Mouse (Mus musculus): Measurements from ENCODE around the gene Olfr948.

Olfr948 gene

DNA sequence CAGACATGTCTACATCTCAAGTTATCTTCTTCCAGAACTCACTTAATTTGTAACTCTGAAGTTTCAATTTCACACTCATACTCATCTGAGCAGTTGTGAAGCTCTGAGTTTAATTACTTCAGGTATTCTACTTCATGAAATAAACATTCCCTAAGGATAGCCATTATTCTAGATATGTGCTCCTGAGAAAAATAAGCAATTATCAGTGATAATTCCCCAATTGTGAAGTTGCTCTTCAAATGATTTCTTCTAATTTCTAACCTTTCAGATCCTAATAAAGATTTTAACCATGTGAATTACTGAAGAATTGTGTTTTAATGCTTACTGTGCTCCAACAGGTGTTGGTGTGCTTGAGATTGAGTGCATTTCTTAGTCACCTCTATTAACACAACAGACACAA lies at the start of gene Olfr948:
Gene Olfr948 (minus strand): TSS at position 101 of the 400 bp plus-strand sequence.
- DNase-seq: no peak

DNA sequence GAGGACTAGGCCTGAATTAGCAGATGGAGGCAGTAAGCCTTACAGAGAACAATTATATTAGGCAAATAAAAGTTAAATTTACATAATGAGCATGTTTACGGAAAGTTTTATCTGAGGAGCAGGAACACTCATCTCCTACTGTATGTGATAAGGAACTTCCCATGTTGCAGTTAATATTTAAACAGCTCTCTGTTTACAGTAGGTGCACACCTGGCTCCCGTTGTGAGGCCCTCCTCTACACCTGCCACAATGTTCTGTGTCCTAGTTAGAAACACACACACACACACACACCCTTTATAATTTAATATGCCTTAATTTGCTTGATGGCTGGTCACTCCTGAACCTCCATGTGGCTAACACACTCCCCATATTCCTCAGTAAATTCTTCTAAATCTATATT lies 38.7 kb downstream of the Olfr948 start:
- DNase-seq: no peak

DNA sequence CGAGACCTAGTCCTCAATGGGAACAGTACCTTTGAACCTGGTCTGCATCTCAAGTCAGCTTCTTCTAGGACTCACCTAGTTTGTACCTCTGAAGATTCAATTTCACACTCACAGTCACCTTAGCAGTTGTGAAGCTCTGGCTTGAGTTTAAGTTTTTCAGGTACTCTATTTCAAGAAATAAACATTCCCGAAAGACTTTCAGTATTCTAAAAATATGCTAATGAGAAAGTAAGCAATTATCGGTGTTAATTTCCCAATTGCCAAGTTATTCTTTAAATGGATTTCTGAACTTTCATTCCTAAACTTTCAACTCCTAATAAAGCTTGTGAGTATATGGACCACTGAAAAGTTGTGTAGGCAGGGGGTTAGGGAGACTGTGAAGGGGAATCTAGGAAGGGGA lies 49.1 kb downstream of the Olfr948 start, which contains the start of gene Olfr945:
Gene Olfr945 (minus strand): TSS at position 101 of the 400 bp plus-strand sequence.
- DNase-seq: no peak

All from kidney, postnatal 36 days (tissue).